Mouse (Mus musculus) mouse embryonic stem cell (cell line): ENCODE data around the gene Pkdrej.

Source experiments
- in situ Hi-C, 2 experiments: fragments of 300-500 bp; cut with MboI; formaldehyde crosslinking; loops; 1 replicate in 1 of 2; 3 replicates in 1 of 2; pipeline ENCODE4 v1.14.3; 2019 to 2020; ENCODE audit warnings: low sequenced_read_pairs in 2 of 2, low pct_unique_long_range_greater_than_20kb in 1 of 2, mixed read lengths in 1 of 2; ENCODE audit not compliant: unreplicated experiment in 1 of 2

Gene Pkdrej

DNA sequence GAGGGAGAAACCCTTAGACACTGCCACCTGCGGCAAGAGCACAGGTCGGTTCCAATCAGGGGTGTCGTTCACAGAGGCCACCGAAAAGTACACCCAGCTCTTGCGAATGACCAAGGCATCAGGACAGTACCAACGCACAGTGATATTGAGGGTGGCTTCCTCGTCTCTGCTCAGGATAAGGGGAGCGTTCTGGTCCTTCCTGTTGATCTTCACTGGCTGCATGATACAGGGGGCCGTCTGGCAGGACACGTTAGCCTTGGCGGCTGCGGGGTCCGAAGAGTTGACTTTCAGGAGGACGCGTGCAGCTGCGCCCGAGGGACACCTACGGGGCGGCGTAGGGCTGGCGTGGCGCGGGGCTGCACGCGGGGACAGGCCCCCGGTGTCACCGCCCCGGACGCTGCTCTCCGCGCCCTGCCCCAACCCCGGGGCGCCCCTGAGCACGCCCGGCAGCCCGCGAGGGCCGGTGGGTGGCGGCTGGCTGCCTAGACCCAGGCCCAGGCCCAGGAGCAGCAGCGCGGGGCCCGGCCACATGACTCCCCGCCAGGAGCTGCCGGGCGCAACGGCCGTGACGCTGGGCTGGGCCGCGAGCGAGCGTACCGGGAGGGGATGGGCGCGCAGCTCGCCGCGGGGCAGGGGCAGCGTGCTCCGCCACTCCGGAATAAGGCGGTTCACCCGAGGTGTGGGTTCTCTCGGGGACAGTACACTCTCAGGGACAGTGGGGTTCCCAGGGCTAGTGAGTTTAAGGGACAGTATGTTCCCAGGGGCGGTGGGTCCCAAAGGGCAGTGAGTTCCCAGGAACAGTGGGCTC is at the start of gene Pkdrej:
Pkdrej (minus strand) TSS at position 532 of the 808 bp plus-strand sequence.
- in situ Hi-C loops: no loop called here

DNA sequence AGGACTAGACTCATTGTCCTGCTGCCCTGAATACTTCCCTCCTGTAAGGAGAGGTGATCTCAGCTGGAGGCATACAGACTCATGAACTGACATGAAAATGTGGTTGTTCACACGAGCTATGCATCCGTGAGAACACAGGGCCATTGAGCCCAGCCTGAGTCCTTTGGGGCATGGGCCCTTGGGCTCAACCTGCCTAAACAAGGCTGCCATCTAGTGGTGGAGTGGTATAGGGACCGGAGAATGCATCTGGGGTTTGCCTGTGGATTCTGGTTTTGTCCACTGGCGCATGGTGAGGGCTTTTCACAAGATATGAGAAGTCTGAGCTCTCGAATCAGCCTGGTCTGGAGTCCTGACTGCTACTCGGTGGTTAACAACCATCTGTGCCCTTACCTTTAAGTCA is 46.2 kb upstream of the Pkdrej start:
- in situ Hi-C loops: loop anchor here in 1 of 2 experiments (25.0 kb wide), 1 partner anchor 255 kb away; no protein-coding TSS in a partner anchor

DNA sequence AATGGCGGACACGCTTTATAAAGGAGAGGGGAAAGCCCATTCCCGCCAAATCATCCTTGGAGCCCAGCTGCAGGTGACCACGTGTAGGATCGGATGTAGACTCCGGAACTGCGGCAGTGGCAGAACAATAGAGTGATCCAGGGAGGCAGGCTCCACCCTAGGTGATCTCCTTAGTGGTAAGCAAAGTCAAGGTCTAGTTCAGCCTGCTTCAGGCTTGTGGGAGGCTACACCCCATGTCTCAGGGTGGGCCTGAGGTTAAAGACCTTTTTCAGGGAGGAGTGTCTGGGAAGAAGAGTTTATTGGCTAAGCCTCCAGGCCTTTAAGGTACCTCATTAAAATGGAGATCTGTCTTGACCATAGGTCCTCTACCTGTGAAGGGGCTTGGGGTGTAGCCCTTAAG is 44.4 kb upstream of the Pkdrej start:
- in situ Hi-C loops: loop anchor here in 1 of 2 experiments (25.0 kb wide), 1 partner anchor 254 kb away; no protein-coding TSS in a partner anchor

DNA sequence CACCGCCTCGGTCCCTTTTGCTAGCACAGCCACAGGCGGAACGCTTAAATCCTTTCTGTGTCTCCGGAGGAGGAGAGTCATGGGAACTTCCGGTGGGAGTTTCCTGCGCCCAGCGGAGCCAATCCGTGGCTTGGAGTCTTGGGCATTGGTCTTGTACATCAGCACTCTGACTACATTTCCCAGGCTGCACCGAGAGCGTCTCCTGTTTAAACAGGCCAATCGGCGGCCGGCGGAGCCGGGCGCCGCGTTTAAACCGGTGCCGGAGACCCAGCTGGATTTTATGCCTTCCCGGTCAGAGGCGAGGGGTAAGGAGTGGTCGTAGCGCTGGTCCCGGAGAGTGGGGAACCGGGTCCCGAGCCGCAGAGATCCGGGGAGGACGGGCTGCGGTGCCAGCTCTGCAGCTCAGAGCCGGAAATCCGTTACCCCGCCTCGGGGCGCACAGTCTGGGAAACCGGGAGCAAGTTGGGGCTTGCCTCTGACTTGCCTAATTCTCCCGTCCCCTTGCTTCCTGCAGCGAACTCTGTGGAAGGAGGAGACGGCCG is 38.0 kb upstream of the Pkdrej start, which contains the start of gene Gtse1:
Gtse1 (plus strand) TSS at position 256 of the 542 bp plus-strand sequence.
- in situ Hi-C loops: loop anchor here in 1 of 2 experiments (25.0 kb wide), 1 partner anchor 247 kb away; no protein-coding TSS in a partner anchor

DNA sequence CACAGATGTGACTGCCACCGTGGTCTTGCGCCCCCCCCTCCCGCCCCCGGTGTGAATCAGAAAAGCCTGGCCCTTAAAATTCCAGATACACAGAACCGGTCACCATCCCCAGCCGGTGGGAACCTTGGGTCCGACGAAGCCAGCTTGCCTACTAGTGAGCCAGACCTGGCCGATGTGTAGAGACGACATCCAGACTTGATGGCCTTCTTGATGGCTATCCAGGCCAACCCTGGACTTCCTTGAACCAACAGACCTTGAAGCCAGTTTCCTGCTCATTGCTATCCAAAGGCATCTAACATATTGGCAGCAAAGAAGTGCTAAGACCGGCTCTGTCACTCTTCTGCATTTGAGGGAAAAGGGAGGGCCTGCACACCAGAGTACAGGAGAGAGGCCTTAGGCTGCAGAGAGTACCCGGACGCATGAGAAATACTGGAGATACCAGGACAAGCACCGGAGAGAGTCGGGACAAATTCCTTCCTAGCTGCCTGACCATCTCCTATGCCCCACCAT is 37.5 kb upstream of the Pkdrej start:
- in situ Hi-C loops: loop anchor here in 1 of 2 experiments (25.0 kb wide), 1 partner anchor 247 kb away; no protein-coding TSS in a partner anchor

DNA sequence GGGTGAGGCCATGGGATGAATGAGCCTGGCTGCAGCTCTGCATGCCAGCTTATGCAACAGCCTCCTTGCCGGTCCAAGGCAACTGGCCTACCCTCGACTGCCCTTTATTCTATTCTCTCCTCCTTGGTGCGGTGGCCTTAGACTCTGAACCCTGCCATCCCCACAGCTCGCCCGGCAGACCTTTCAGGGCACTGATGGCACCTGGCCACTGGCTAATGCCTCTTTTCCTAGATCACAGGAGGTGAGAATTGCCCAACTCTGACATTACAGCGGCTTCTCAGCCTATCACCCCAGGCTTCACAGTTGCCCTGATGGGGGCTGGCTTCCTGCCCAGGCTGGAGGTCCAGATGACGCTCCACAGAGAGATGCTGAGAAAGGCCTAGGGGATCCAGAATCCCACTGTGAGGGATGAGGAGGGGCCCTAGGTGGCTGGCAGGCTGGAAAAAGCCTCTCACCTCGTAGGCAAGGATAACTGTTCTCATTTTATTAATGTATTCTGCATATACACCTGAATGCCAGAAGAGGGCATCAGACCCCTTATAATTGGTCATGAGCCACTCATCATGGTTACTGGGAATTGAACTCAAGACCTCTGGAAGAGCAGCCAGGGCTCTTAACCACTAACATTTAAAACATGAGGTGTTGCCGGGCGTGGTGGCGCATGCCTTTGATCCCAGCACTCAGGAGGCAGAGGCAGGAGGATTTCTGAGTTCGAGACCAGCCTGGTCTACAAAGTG is 30.3 kb upstream of the Pkdrej start:
- in situ Hi-C loops: loop anchor here in 1 of 2 experiments (25.0 kb wide), 1 partner anchor 240 kb away; no protein-coding TSS in a partner anchor

DNA sequence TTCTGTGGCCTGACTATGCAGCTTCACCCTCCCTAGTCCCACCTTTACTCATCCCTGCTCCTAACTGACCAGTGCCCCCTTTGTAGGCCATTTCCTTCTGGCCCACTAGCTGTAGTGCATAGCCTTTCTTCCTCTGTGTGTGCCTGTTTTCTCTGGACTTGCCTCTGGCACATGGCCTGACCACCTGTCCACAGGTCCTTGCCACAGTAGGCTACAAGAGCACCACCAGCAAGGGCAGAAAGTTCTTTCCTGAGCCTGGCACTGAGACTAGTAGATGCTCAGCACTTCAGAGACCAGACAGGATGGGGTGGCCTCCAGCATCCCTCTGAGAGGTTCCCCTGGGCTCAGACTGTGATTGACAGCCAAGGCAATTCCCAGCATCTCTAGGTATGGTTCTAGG is 23.5 kb upstream of the Pkdrej start:
- in situ Hi-C loops: no loop called here

DNA sequence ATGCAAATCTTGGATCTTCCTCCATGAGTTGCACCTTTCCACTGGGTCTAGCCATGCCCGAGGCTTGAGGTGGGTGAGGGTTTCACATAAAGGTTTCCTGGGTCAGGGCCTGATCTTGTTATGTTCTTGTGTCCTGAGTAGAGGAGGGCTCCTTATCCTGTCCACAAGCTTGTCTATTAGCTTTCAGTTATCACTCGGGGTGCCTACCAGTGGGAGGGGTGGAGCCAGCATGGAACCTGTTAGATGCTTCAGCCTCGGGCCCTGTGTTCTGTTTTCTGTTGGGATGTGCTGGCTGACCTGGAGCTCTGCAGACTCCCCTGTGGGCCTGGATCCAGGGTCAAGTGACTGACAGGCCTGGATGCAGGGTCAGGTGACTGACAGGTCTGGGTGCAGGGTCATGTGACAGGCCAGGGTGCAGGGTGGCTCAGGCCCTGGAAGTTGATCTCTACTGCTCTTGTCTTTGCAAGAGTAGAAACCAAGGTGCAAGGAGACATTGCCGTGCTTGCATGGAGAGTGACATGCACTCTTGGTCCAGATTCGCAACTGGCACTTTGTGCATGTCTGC is 20.3 kb upstream of the Pkdrej start:
- in situ Hi-C loops: no loop called here

DNA sequence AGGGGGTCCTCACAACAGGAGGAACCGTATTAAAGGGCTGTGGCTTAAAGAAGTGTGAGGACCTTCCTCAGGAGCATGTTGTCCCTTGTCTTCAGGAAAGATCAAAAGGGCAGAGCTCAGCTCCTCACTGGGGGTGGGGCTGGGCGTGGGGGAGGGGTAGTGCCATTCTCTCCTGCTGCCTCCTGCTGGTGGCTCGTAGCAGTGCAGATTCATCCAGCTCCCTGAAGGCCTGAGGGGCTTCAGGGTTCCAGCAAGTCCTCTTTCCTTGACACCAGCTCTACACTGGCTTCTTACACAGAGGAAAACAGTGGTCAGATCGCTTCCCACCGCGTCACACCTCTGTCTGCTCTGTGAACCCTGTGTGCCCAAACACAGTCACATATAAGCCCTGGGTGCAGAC is 19.4 kb upstream of the Pkdrej start:
- in situ Hi-C loops: no loop called here

DNA sequence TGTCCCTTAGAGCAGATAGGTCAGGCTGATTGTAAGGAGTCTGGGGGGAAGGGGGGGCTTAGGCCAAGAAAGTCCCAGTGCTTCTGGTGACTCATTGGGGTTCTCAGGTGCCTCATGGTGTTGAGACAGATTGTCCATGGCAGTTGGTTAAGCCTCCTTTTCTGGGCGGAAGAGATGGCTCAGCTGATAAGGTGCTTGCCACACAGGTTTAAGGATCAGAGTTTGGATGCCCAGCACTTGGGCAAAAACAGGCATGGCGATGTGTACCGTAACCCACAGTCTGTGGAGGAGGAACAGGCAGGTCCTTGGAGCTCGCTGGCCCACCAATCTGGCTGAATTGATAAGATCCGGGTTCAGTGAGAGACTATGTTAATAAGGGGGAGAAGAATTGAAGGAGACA is 15.4 kb upstream of the Pkdrej start:
- in situ Hi-C loops: no loop called here

DNA sequence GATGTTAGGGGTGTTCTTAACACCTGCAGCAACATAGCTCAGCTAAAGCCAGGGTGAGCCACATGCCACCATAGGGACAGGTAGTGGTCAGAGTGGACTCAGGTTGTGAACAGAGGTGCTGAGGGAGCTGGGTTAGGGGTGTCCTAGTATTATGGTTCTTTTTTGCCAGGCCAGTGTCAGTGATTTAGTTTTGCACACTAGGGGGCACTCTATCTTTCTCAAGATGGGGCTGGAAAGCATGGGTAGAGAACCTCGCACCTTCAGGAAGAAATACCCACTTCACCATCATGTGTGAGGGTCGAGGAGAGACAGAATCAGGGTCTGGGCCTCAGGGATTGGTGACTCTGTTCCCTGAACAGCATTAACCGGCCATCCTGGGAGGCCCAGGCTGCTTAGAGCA is 13.8 kb upstream of the Pkdrej start:
- in situ Hi-C loops: no loop called here

DNA sequence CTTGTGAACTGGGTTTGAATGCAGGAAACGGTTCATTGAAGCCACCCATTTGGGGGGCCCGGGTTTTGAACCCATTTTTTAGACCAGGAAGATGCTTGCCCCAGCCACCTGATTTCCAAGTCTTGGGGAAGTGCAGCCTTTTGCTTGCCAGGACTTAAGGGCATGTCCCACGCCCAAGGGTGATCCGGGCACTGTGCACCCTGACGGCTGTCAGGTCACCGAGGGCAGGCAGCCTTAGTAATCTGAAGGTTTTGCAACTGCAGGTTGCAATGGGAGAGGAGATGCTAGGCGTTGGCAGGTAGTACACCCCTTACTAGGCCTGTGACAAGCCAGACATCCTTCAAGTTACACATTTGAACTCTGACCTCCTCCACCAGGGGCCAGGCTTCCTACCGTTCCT is 11.1 kb upstream of the Pkdrej start:
- in situ Hi-C loops: no loop called here

DNA sequence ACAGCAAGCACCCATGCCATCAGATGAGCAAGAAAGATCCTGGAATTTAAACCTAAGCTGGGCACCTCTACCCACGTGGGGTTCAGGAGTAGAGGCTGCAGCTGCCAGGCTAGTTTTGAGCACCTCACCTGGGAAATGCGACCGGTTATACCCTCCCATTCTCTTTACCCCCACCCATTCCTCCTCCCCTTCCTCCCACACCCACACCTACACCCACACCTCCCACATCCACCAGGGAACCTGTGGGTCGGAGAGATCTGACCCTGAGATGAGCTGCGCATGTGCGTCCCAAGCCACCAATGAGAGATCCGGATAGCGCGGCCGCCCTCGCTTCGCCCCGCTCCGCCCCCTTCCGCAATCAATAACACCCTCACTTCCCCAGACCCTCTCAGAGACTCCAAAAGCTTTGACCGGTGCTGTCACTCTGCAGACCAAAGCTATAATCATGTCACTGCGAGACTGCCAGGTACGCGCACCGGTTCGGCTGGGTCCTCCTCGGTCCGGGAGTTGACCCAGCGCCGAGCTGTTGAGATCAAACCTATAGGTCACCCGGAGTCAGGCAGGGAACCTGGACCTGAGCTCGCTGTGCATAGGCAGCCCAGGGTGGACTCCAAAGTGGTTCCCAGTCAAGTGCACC is 10.5 kb upstream of the Pkdrej start, which contains the start of gene Ttc38:
Ttc38 (plus strand) TSS at position 353 of the 637 bp plus-strand sequence.
- in situ Hi-C loops: no loop called here

DNA sequence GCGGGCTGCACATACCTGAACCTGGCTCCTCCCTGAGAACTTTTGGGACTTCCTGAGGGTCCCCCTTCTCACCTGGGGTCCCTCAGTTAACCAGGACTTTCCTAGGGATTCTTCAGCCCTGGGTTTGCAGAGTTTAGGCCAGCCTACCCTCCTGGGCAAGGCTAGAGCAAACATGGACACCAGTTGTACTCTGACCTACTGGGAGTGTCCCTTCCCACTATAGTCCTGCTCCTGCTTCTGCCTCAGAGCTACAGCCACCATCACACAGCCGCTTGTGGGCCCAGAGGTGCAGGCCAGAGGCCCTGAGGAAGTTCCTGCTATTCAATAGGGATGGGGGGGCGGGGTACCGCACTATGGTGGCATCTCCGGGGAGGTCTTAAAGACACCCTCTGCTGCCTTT is 7.9 kb upstream of the Pkdrej start:
- in situ Hi-C loops: no loop called here

DNA sequence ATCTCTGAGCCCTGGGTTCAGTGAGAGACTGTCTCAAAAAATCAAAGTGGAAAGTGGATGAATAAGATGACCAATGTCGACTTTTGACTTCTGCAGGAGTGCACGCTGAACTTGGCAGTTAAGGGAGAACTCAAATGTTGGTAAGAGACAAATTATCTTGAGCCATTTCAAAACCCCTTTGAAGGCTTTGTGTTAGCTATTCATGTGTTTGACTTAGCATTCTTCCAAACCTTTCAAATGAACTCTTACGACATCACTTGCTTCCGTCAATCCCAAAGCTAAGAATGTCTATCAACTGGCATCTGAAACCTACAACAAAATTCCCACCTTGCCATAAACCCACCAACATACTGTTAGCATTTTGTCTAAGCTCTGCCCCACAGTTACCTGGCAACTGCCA is 6.5 kb upstream of the Pkdrej start:
- in situ Hi-C loops: no loop called here

DNA sequence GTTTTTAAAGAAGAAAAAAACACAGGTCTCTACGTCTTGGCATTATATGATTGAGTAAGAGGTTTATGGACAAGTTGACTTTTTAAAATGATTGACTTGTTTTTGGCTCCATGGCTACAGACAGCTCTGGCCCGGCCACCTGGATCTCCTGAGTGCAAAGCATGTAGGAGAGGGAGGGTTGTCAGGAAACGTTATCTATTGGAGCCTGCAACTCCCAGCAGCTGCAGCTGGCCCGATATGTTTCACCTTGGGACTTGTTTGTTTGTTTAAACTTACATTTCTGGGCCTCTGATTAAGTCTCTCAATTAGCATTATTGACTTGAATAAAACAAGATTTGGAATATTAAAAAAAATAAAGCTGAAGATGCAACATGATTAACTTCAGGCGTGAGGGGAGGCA is 5.1 kb upstream of the Pkdrej start:
- in situ Hi-C loops: no loop called here

DNA sequence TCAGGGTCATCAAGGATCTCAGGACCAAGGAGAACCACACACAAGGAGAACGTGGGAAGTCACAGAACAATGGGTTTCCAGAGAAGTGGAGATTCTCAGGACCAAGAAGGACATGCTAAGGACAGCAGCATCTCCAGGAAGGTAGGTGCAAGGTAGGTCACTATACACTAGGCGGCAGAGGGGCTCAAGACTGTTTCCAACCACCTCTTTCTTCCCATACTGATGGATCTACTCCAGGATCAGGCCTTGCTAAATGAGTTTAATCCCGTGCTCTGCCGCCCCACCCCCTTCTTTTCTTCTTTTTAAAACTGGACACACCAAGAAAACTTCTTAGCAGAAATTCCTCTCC is 451 bp upstream of the Pkdrej start:
- in situ Hi-C loops: no loop called here

DNA sequence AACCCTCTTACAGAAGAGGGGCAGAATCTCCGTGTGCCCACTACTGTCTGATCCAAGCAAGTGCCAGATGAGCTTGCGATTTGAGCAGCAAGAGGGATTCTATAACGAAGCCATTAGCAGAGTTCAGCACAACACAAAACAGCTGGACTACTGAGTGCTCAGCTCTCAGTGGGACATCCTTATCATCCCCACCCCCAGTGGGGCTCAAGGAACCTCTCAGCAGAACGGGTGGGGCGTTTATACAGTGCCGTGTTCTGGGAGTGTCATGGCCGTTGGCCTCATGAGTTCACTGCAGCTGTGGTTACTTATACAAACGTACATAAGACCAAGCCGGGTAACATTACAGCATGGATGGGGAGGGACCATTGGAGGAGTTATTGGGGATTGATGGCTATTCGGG is 8.1 kb downstream of the Pkdrej start:
- in situ Hi-C loops: no loop called here
